Mouse (Mus musculus) adrenal gland, adult 2 months (tissue): ENCODE measurements around the gene Nrp1. TPM values are rescaled to one million over a fixed set of nuclear protein-coding genes. Genes with fewer than 3 reads are reported as not detected.
A peak's percentile ranks its signal among the peaks of the same experiment; 100 is the strongest.

Experiments
- DNase-seq: peaks from one replicate; pipeline ENCODE4 v3.0.0; 2021
- long read RNA-seq: library from polyadenylated mRNA; stranded (forward); transcript quantifications from one replicate; pipeline ENCODE4 v2.0.0, GENCODE M21; 2021
- polyA plus RNA-seq: library from polyadenylated mRNA; depleted of rRNA; stranded (reverse); fragments of >200 nt; gene quantifications from 2 replicates; pipeline ENCODE4 v1.2.3, GENCODE M21; 2012; rRNA removed
- total RNA-seq, 2 experiments: library from RNA; stranded (reverse); gene quantifications; 2 replicates each; pipeline ENCODE4 v1.2.3; 2021

Gene Nrp1
- total RNA-seq (100 to 1,000 TPM in 1 of 2 experiments, 10 to 100 TPM in 1; 74.4 to 130 TPM), polyA plus RNA-seq (24.4 and 31.1 TPM in 2 replicates)
- long read RNA-seq, transcript Nrp1-201 (17 exons, 3,597 nt): major isoform, 73 of 106 reads
- long read RNA-seq, partial matches to known transcripts: 4 of 106 reads
- long read RNA-seq, other reads (novel, unspliced or antisense): 29 of 106 reads

- DNase-seq: no peak
Measured at GRCm38 (mm10) chr8:128358406-128358755, at the start of gene Nrp1. Gene Nrp1, plus strand, starts transcription at chr8:128358604.

DNA sequence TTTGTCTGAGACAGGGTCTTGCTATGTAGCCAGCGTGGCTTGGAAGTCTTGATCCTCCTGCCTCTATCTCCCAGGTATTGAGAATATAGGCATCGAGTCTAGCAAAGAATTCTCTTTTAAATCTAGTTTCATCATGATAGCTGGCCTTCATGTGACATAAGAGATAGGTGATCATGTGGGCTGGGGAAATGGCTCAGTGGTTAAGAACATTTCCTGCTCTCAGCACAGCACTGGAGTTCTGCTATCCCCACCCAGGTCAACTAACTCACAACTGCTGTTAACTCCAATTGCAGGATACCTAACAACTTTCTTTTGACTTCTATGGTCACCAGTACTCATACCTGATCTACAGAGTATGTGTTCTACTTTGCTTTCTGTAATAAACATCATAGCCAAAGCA lies 37.6 kb upstream of the Nrp1 start:
- DNase-seq: no peak

- no peak for DNase-seq
Measured at GRCm38 (mm10) chr8:128327281-128327680, 31.1 kb upstream of the Nrp1 start.

GRCm38 (mm10) chr8:128327922-128328321 lies 30.5 kb upstream of the Nrp1 start:
- no peak for DNase-seq

- DNase-seq: no peak
Measured at GRCm38 (mm10) chr8:128329502-128329901, 28.9 kb upstream of the Nrp1 start.

DNA sequence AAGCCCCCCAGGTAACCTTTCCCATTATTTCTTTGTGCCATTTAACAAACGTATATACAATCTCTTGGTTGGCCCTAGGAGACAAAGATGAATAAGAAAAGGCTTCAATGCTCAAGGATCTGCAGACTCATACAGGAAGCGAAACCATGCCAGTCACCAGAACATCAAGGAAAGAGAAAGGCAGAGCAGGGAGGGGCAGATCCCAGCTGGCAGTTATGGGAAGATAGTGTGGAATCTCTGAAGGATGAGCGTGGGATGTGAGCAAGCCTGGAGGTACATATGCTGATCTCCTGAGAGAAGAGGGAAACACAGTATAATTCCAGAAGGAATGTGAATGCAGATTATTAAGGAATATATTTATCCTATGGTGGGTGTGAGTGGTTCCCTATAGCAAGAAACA lies 22.4 kb upstream of the Nrp1 start:
- no peak for DNase-seq

GRCm38 (mm10) chr8:128338951-128339350 lies 19.5 kb upstream of the Nrp1 start:
- DNase-seq: no peak

DNA sequence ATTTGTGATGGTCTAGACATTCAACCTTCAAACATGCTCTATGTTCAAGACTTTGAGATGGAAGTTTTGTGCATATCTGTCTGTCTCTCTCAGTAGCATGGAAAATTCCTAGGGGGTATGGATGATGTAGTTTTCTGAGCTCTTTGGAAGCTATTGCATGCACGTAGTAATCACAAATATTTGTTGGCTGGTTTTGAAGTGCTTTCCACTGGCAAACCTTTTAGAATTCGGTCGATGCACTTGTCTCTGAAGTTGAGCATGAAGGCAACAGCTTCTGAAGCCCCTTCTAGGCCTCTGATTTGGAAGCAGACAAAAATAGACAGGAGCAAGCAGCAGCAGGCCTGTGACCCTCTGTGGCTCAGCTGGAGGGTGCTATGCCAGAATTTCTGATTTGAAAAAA lies 18.9 kb upstream of the Nrp1 start:
- DNase-seq: no peak

DNA sequence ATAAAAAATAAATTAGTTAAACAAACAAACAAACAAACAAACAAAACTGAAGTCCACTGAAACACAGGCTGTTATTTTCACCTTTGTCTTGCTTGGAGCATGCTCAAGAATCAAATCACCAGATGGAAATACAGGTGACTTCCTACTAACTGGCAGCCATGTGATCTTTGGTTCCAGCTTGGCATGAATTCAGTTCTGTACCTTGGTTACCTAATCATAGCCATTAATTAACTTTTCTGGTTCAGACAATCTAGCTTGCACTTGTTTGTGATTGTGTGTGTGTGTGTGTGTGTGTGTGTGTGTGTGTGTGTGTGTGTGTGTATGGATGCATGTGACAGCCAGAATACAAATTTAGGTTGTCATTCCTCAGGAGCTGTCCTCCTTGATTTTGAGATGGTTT lies 8.0 kb upstream of the Nrp1 start:
- DNase-seq: no peak

DNA sequence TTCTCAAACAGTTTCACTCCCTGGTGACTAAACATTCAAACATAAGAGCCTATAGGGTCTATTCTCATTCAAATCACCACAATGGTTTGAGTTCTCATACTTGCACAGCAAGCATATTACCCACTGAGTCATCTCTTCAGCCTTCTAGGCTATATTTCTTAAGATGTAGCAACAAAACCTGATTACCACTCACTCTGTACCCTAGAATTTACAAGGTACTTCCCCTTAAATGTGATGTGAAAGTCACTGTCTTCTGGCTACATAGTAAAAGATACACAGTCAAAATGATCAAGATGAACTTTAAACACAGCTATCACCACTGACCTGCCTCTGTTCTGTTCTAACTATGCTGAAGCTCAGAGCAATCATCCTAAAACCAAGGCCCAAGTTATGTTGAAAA lies 7.2 kb upstream of the Nrp1 start:
- no peak for DNase-seq

GRCm38 (mm10) chr8:128352821-128353220 lies 5.6 kb upstream of the Nrp1 start:
- DNase-seq: no peak

DNA sequence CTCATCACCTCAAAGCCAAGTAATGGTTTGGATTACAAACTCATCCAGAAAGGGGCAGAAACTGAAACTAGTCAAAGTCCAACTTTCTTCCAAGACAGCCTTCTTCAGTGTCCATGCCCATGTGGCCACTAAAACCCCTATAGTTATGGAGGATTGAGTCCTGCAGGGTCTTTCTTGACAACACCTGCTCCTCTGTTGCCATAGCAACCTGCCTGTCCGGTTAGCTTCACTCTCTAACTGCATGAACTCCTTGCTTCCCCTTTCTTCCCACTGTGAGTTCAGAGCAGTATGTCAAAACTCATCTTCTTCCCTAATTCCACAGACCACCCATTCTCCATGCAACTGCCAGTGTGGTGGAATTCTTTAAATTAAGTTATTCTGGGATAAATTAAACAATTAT lies 4.4 kb upstream of the Nrp1 start:
- no peak for DNase-seq

DNA sequence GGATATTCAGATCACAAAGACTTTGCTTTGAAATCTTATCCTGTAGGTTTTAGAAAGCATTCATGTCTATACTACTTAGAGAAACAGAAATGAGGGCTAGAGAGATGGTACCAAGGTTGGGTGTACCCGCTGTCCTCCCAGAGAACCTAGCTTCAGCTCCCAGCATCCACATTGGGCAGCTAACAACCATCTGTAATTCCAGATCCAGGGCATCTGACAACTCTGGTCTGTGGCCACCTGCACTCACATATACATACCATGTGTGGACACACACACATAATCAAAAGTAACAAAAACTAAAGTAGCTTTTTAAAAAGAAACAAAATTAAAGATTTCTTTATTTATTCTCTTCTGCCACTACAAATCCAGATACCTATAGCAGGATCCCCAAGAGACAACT lies 3.3 kb upstream of the Nrp1 start:
- no peak for DNase-seq

DNA sequence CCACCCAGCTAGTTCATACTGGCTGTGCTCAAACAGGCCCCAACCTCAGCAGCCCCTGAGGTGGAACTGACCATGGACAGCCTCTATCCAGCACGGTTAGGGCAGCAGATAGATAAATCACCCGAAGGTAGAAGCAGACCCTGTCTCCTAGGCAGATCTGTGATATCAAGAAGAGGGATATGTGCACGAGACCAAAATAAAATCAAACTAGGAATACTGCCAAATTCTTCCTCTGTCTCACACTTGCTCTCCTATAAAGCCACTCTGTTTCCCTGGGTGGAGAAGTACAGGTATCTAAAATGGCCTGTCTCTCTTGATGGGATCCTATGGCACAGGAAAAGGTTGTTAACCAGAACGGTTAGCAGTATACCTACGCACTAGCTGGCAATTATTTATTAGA lies 2.2 kb upstream of the Nrp1 start:
- no peak for DNase-seq

- DNase-seq: peak; percentile 90
Measured at GRCm38 (mm10) chr8:128356796-128357539, 1.4 kb upstream of the Nrp1 start.

DNA sequence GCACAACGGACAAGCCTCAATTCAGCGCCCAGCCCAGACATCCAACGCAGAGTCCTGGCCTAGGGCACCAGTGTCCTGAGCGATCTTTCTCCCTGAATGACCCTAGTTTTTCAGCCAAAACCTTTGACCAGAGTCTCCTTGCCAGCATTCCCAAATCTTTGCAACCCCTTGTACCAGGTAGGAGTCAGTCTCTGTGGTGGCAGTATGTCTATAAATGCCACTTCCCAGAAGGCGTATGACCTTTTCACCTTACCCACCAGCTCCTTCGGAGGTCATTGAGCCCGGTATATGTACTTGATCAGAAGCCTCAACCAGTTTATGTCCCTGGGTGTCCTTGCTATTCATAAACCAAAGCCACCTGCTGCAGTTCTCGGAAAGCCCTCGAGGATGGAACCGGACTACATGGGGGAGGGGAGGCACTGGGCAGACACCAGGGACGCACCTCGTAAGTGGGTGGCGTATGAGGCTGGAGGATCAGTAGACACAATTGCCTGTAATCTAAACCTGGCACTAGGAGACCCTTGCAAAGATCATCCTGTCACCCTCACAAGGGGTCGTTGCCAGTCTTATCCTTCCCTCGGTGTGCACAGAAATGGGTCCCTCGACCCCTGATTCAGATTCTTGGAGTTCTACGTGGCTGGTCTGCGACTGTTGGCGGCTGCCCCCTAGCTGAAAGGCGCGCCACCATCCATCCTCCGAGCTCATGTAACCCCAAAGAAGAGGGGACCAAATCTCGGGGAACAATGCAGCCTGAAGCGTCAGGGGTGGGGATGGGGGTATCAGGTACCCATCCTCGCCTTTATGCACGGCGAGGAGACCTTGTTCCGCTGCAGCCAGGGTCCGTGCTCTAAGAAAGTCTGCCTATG lies 631 bp upstream of the Nrp1 start:
- DNase-seq: peak; percentile 80

DNA sequence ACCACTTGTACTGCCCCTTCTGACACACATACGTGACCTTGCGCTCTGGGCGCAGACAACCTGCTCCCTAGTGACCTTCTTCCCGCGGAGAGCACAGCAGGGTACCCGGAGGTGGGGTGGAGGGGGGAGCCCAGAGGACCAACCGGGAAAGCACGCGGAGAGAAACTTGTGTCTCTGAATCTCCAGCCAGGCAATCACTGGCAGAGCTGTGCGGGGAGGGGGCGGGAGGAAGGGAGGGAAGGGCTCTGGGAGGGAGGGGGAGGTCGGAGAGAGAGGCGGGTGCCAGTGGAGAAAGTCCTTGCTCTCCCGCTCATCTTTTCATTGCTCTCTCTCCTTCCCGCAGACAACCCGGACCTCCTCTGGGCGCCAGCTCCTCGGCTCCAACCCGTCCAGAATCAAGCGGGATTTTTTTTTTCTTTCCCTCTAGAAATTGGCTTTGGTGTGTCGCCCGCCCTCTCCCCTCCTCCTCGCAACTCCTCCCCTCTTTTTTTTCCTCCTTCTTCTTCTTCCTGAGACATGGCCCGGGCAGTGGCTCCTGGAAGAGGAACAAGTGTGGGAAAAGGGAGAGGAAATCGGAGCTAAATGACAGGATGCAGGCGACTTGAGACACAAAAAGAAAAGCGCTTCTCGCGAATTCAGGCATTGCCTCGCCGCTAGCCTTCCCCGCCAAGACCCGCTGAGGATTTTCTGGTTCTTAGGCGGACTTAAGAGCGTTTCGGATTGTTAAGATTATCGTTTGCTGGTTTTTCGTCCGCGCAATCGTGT lies 534 bp downstream of the Nrp1 start:
- DNase-seq: peak; percentile 86

GRCm38 (mm10) chr8:128359521-128360318 lies 1.3 kb downstream of the Nrp1 start:
- DNase-seq: peak; percentile 69

DNA sequence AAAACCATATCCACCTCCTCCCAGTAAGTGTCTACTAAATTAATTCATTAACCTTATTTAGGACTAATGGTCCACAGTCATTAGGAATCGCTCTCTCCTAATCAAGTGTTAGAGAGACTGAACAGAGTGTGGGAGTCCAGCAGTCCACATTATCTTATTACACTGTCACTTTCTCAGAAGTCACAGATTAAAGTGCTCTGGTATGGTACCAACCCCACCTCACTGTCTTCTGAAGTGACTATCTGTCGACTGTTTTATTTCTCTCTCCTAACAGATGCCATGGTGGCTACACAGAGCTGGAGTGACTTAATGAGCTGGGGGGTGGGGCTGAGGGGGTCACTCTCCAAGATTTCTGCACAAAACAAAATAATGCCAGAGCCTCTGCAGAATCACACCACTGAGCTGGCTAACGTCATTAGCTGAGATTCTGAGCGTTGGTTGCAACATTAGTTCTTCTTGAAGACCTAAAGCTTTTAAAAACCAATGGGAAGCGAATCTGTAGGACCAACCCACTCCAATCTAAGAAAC lies 3.0 kb downstream of the Nrp1 start:
- no peak for DNase-seq

DNA sequence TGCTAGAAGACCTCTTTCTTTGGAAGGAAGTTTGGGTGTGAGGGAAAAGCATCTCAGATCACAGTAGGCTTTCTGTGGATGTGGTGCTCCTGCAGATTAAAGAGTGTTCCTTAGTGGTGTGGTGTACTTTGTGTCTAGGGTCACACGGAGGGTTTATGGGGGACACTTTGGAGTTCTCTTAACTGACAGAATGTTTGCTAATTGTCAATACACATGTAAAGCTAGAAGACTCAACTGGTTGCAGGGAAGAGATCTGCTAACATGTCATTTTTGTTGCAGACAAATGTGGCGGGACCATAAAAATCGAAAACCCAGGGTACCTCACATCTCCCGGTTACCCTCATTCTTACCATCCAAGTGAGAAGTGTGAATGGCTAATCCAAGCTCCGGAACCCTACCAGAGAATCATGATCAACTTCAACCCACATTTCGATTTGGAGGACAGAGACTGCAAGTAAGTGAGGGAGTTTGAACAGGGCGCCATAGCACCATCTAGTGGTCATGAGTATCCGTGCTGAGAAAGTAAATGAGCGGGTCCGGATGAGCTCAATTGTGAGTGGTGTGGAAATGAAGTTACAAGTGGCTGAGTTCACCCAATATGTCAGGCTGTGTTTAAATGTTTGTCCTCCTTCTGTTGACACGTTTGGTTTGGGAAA lies 4.7 kb downstream of the Nrp1 start:
- peak; percentile 81 for DNase-seq

DNA sequence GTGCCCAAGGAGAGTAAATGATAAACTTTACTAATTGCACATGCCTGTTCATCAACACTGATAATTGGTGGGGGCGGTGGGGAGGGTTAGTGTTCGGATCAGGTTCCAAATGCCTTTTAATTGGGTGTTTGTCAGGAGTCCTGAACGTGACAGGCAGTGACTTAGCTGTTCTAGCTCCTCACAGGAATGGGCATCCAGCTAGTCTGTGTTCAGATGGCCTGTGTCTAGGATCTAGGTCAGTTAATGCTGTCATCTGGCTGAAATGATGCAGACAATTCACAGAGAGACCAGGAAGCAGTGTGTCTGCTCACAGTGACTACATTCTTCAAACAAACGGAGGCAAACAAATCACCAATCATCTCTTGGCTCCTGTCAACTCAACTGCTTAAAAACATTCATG lies 12.1 kb downstream of the Nrp1 start:
- DNase-seq: no peak
